Mouse (Mus musculus): ENCODE measurements around the gene Zfp810. TPM values are rescaled to one million over a fixed set of nuclear protein-coding genes. Genes with fewer than 3 reads are reported as not detected.

The Zfp810 gene
- polyA plus RNA-seq, 1 experiment, result 2.6 TPM

- Histone ChIP-seq H3K36me3 (ENCODE audit: control insufficient read depth, insufficient read depth, low read length) (peaks cover 7% of the 10 kb centered on the region), H3K4me1 (ENCODE audit: control insufficient read depth, insufficient read depth, insufficient read length, low read length) (no peaks in the 10 kb centered on the region; the same call in 1 of the 2 replicates), H3K4me3 (ENCODE audit: low read depth, low read length) (no peak overlapping the region), H3K27ac (ENCODE audit: insufficient read depth, low read depth, low read length) (no peak overlapping the region), H3K27me3 (ENCODE audit: control insufficient read depth, insufficient read depth, low read length) (no peaks in the 10 kb centered on the region)
- no peak for TF ChIP-seq CTCF (IDR thresholded peaks at IDR 0.05; ENCODE audit: extremely low read depth, insufficient read length, insufficient replicate concordance, low read depth, low read length)
- TF ChIP-seq POLR2A (IDR thresholded peaks at IDR 0.05; ENCODE audit: low read depth, low read length), result no peak
- 83% methylated on average over 3 of the region's 3 CpGs for WGBS
Measured at GRCm38 (mm10) chr9:22230061-22230460, 77.4 kb downstream of the Zfp810 start.

DNA sequence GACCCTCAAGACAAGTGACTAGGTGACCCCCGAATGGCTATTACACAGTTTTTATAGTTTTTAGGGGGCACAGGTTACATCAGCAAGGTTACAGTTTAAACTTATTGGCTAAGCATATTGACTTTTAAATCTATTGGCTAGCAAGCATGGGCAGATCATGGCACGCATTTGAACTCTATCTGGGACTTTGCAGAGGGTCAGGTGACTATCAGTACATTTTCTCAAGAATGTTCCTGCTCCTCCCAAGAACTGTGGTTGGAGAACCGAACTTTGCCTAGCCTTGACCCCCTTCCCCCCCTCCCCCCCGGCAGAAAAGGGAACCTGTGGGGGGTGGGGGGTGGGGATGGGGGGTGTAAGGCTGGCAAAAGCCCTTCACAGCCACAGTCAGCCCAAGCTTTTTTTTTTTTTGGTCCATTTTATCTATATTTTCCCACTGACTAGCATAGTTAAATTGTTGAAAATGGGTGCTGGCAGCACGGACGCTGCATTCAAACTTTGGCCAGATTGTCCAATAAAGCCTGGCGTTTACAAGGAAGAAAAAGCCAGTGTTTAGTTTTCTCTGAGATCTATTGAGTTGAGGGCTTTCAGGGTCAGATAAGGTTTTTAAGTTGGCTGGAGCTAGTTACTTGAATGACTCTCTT lies 77.9 kb downstream of the Zfp810 start:
- Histone ChIP-seq H3K36me3 (ENCODE audit: control insufficient read depth, insufficient read depth, low read length) (peaks cover 4% of the 10 kb centered on the region), H3K27me3 (ENCODE audit: control insufficient read depth, insufficient read depth, low read length) (no peaks in the 10 kb centered on the region), H3K4me1 (ENCODE audit: control insufficient read depth, insufficient read depth, insufficient read length, low read length) (no peaks in the 10 kb centered on the region; the same call in 1 of the 2 replicates), H3K4me3 (ENCODE audit: low read depth, low read length) (no peak overlapping the region), H3K27ac (ENCODE audit: insufficient read depth, low read depth, low read length) (no peak overlapping the region)
- 67% methylated on average over 7 of the region's 7 CpGs for WGBS
- TF ChIP-seq POLR2A (IDR thresholded peaks at IDR 0.05; ENCODE audit: low read depth, low read length), result no peak
- TF ChIP-seq CTCF (IDR thresholded peaks at IDR 0.05; ENCODE audit: extremely low read depth, insufficient read length, insufficient replicate concordance, low read depth, low read length), result no peak

DNA sequence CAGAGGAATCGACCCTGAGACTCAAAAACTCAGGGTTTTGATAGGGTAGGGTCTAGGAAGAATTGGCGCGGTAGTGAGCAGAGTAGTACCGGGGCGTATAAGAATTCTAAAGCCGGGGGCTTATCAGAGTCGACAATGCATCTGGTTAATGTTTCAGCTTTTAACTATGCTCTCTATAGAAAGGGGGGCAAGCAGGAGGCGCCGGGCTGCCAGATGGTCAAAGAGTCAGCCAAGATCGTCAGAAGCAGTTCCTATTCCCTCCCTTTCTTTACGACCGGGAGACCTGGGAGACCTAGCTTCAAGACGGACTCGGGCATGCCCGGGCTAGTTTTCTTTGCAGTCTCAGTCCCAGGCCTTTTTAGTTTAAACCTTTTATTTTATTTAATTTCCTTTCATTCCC lies 80.6 kb downstream of the Zfp810 start:
- peak overlapping the region; percentile 29 for H3K4me3 ChIP-seq (ENCODE audit: low read depth, low read length)
- 31% methylated on average over 15 of the region's 15 CpGs for WGBS
- TF ChIP-seq CTCF (IDR thresholded peaks at IDR 0.05; ENCODE audit: extremely low read depth, insufficient read length, insufficient replicate concordance, low read depth, low read length) (no peak), POLR2A (IDR thresholded peaks at IDR 0.05; ENCODE audit: low read depth, low read length) (no peak)
- peaks cover under 1% of the 10 kb centered on the region; the same call in 1 of the 2 replicates for H3K4me1 ChIP-seq (ENCODE audit: control insufficient read depth, insufficient read depth, insufficient read length, low read length)
- peak overlapping the region; percentile 55; the same call in 1 of the 2 replicates for H3K27ac ChIP-seq (ENCODE audit: insufficient read depth, low read depth, low read length)
- peaks cover 4% of the 10 kb centered on the region for H3K36me3 ChIP-seq (ENCODE audit: control insufficient read depth, insufficient read depth, low read length)
- H3K27me3 ChIP-seq (ENCODE audit: control insufficient read depth, insufficient read depth, low read length), result no peaks in the 10 kb centered on the region

Other genes with a start within 250 kb of the Zfp810 start
- gene Gm49318, start 236.4 kb downstream of the Zfp810 start, polyA plus RNA-seq (2012; rRNA removed), result not detected in 2 replicates
- gene Zfp653, start 236.3 kb downstream of the Zfp810 start, polyA plus RNA-seq (2012; rRNA removed), result 6.6 and 13.2 TPM in 2 replicates
- 26.8 and 35.7 TPM in 2 replicates for gene Ecsit, start 222.2 kb downstream of the Zfp810 start, polyA plus RNA-seq (2012; rRNA removed)
- 166 and 227 TPM in 2 replicates for gene Cnn1, start 208.4 kb downstream of the Zfp810 start, polyA plus RNA-seq (2012; rRNA removed)
- gene Elof1, start 190.5 kb downstream of the Zfp810 start, polyA plus RNA-seq (2012; rRNA removed), result 108 and 120 TPM in 2 replicates
- gene Acp5, start 171.9 kb downstream of the Zfp810 start, polyA plus RNA-seq (2012; rRNA removed), result 128 and 203 TPM in 2 replicates
- gene Pigyl, start 150.8 kb downstream of the Zfp810 start, polyA plus RNA-seq (2012; rRNA removed), result 35.4 and 43.1 TPM in 2 replicates
- not detected in 2 replicates for gene Zfp872, start 119.6 kb downstream of the Zfp810 start, polyA plus RNA-seq (2012; rRNA removed)
- gene Zfp809, start 81.9 kb downstream of the Zfp810 start, polyA plus RNA-seq (2012; rRNA removed), result 4.3 and 8.9 TPM in 2 replicates
- 0.13 and 0.16 TPM in 2 replicates for gene Zfp599, start 47.8 kb downstream of the Zfp810 start, polyA plus RNA-seq (2012; rRNA removed)
- 0.99 and 1.3 TPM in 2 replicates for gene Anln, start 81.5 kb upstream of the Zfp810 start, polyA plus RNA-seq (2012; rRNA removed)
- gene 9530077C05Rik, start 103.9 kb upstream of the Zfp810 start, polyA plus RNA-seq (2012; rRNA removed), result 0.20 and 0.23 TPM in 2 replicates
- not detected in 2 replicates for gene Gm17545, start 146.6 kb upstream of the Zfp810 start, polyA plus RNA-seq (2012; rRNA removed)
- 36.9 and 106 TPM in 2 replicates for gene Rp9, start 162.1 kb upstream of the Zfp810 start, polyA plus RNA-seq (2012; rRNA removed)
- 2.4 and 5.4 TPM in 2 replicates for gene Bbs9, start 168.1 kb upstream of the Zfp810 start, polyA plus RNA-seq (2012; rRNA removed)